Mouse (Mus musculus): ENCODE data around the gene Atp2b1.

- TF ChIP-seq POLR2A (IDR thresholded peaks at IDR 0.05; ENCODE audit: borderline replicate concordance, control insufficient read depth, low read depth, low read length) (no peak), CTCF (IDR thresholded peaks at IDR 0.05; ENCODE audit: control insufficient read depth, insufficient read depth, low read length) (no peak)
These were observed 102.8 kb downstream of the Atp2b1 start for GRCm38 (mm10) chr10:99016996-99017395.

All from bone marrow, adult 2 months (tissue).